Mouse (Mus musculus): Measurements from ENCODE around the gene Mgat4c. TPM values are rescaled to one million over a fixed set of nuclear protein-coding genes. Genes with fewer than 3 reads are reported as not detected.

Gene Mgat4c
- polyA plus RNA-seq, 1 experiment from 2014 or later = 71.1 TPM

GRCm38 (mm10) chr10:102056218-102056617 lies 374.9 kb downstream of the Mgat4c start:
- no peak overlapping the region for H3K4me3 ChIP-seq (ENCODE audit: low read depth, low read length)
- no peak overlapping the region for H3K4me2 ChIP-seq (ENCODE audit: low read depth, low read length)
- ATAC-seq (ENCODE audit: low read depth) = peak; percentile 79; the same call in 1 of the 2 replicates
- no peaks in the 10 kb centered on the region for H3K4me1 ChIP-seq (ENCODE audit: control insufficient read depth, insufficient read depth, low read length)
- WGBS = 31% methylated on average over 3 of the region's 3 CpGs
- no peak overlapping the region for H3K9ac ChIP-seq (replicated peaks; ENCODE audit: low read depth, low read length)
- H3K27ac ChIP-seq (ENCODE audit: low read depth, low read length) = no peak overlapping the region
- H3K36me3 ChIP-seq (ENCODE audit: control insufficient read depth, insufficient read depth, low read length) = no peaks in the 10 kb centered on the region
- no peaks in the 10 kb centered on the region for H3K9me3 ChIP-seq (ENCODE audit: control insufficient read depth, low read length)
- H3K27me3 ChIP-seq (ENCODE audit: control insufficient read depth, insufficient read depth, low read length) = no peaks in the 10 kb centered on the region

GRCm38 (mm10) chr10:102056975-102057565 lies 375.8 kb downstream of the Mgat4c start:
- no peak overlapping the region for H3K9ac ChIP-seq (replicated peaks; ENCODE audit: low read depth, low read length)
- H3K36me3 ChIP-seq (ENCODE audit: control insufficient read depth, insufficient read depth, low read length) = no peaks in the 10 kb centered on the region
- ATAC-seq (ENCODE audit: low read depth) = peak; percentile 45; the same call in 1 of the 2 replicates
- no peaks in the 10 kb centered on the region for H3K4me1 ChIP-seq (ENCODE audit: control insufficient read depth, insufficient read depth, low read length)
- no peak overlapping the region for H3K27ac ChIP-seq (ENCODE audit: low read depth, low read length)
- no peak overlapping the region for H3K4me2 ChIP-seq (ENCODE audit: low read depth, low read length)
- no peak overlapping the region for H3K4me3 ChIP-seq (ENCODE audit: low read depth, low read length)
- 15% methylated on average over 2 of the region's 2 CpGs for WGBS
- H3K9me3 ChIP-seq (ENCODE audit: control insufficient read depth, low read length) = no peaks in the 10 kb centered on the region
- no peaks in the 10 kb centered on the region for H3K27me3 ChIP-seq (ENCODE audit: control insufficient read depth, insufficient read depth, low read length)

GRCm38 (mm10) chr10:102074541-102075398 lies 393.5 kb downstream of the Mgat4c start:
- Histone ChIP-seq H3K9me3 (ENCODE audit: control insufficient read depth, low read length) (no peaks in the 10 kb centered on the region), H3K9ac (replicated peaks; ENCODE audit: low read depth, low read length) (no peak overlapping the region), H3K4me1 (ENCODE audit: control insufficient read depth, insufficient read depth, low read length) (no peaks in the 10 kb centered on the region), H3K4me2 (ENCODE audit: low read depth, low read length) (no peak overlapping the region), H3K27ac (ENCODE audit: low read depth, low read length) (no peak overlapping the region), H3K27me3 (ENCODE audit: control insufficient read depth, insufficient read depth, low read length) (no peaks in the 10 kb centered on the region), H3K4me3 (ENCODE audit: low read depth, low read length) (no peak overlapping the region), H3K36me3 (ENCODE audit: control insufficient read depth, insufficient read depth, low read length) (no peaks in the 10 kb centered on the region)
- no peak for ATAC-seq (ENCODE audit: low read depth)

DNA sequence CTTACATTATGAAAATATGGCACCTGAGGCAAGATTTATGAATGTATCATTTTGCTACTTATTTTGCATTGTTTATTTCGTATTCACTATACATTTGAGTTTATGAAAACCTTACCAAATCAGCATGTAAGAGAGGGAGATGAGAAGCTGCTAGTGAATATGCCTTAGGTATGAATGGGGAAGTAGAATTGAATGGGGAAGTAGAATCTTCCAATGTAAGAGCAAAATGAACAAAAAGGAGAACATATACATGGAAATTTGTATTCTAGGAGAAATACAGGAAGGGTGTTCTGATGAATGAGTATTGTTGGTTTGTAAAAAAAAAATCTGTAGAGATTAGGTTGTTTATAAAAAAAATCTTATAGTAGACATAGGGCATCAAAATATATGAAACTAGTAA lies 441.9 kb downstream of the Mgat4c start:
- ATAC-seq (ENCODE audit: low read depth) = no peak
- no peaks in the 10 kb centered on the region for H3K4me1 ChIP-seq (ENCODE audit: control insufficient read depth, insufficient read depth, low read length)
- 80% methylated on average over 1 of the region's 1 CpGs for WGBS
- H3K27ac ChIP-seq (ENCODE audit: low read depth, low read length) = no peak overlapping the region
- H3K4me2 ChIP-seq (ENCODE audit: low read depth, low read length) = no peak overlapping the region
- no peaks in the 10 kb centered on the region for H3K36me3 ChIP-seq (ENCODE audit: control insufficient read depth, insufficient read depth, low read length)
- no peak overlapping the region for H3K9ac ChIP-seq (replicated peaks; ENCODE audit: low read depth, low read length)
- H3K4me3 ChIP-seq (ENCODE audit: low read depth, low read length) = no peak overlapping the region
- H3K27me3 ChIP-seq (ENCODE audit: control insufficient read depth, insufficient read depth, low read length) = no peaks in the 10 kb centered on the region
- no peaks in the 10 kb centered on the region for H3K9me3 ChIP-seq (ENCODE audit: control insufficient read depth, low read length)

GRCm38 (mm10) chr10:102127340-102127739 lies 446.1 kb downstream of the Mgat4c start:
- no peaks in the 10 kb centered on the region for H3K36me3 ChIP-seq (ENCODE audit: control insufficient read depth, insufficient read depth, low read length)
- H3K27ac ChIP-seq (ENCODE audit: low read depth, low read length) = no peak overlapping the region
- no peaks in the 10 kb centered on the region for H3K27me3 ChIP-seq (ENCODE audit: control insufficient read depth, insufficient read depth, low read length)
- no peaks in the 10 kb centered on the region for H3K4me1 ChIP-seq (ENCODE audit: control insufficient read depth, insufficient read depth, low read length)
- no peak overlapping the region for H3K4me3 ChIP-seq (ENCODE audit: low read depth, low read length)
- no peak overlapping the region for H3K4me2 ChIP-seq (ENCODE audit: low read depth, low read length)
- ATAC-seq (ENCODE audit: low read depth) = no peak
- no peak overlapping the region for H3K9ac ChIP-seq (replicated peaks; ENCODE audit: low read depth, low read length)
- no peaks in the 10 kb centered on the region for H3K9me3 ChIP-seq (ENCODE audit: control insufficient read depth, low read length)
- 74% methylated on average over 4 of the region's 4 CpGs for WGBS

DNA sequence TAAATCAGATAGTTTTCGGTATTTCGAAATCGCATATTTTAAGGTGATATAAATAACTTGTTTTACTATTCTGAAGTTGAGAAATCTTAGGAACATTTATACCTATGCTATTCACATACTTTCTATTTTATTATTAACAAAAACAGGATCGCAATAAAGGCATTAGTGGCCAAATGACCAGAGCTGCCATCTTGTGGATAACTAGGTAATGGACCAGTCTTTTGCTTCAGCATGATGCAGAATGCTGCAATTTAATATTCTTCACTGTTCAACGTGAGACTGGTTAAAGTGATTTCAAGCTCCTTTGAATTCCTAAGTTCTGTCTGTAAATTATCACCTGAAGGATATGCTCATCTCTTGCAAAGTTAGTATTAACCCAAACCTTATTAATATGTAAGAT lies 473.6 kb downstream of the Mgat4c start:
- no peak overlapping the region for H3K4me2 ChIP-seq (ENCODE audit: low read depth, low read length)
- no peaks in the 10 kb centered on the region for H3K27me3 ChIP-seq (ENCODE audit: control insufficient read depth, insufficient read depth, low read length)
- 74% methylated on average over 5 of the region's 5 CpGs for WGBS
- ATAC-seq (ENCODE audit: low read depth) = 0 out of 2 replicates have a peak, but pooled peaks have one; percentile 24
- H3K4me1 ChIP-seq (ENCODE audit: control insufficient read depth, insufficient read depth, low read length) = no peaks in the 10 kb centered on the region
- H3K9me3 ChIP-seq (ENCODE audit: control insufficient read depth, low read length) = no peaks in the 10 kb centered on the region
- H3K9ac ChIP-seq (replicated peaks; ENCODE audit: low read depth, low read length) = no peak overlapping the region
- no peak overlapping the region for H3K27ac ChIP-seq (ENCODE audit: low read depth, low read length)
- no peaks in the 10 kb centered on the region for H3K36me3 ChIP-seq (ENCODE audit: control insufficient read depth, insufficient read depth, low read length)
- H3K4me3 ChIP-seq (ENCODE audit: low read depth, low read length) = no peak overlapping the region

DNA sequence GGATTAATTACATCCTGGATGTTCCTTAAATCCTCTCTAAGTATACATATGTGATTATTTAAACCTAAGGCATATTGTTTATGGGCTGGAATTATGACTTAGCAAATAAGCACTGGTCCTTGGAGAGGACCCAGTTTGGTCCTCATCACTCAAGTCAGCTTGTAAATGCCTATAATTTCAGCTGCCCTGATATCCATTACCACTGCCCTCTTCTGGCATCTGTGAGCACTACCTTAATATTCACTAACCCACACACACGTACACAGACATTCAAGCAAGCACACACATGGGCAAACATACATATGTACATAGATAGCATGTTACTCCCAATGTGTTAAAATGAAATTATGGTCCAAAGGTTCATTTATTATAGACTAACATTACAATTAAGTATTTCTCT lies 474.6 kb downstream of the Mgat4c start:
- H3K4me3 ChIP-seq (ENCODE audit: low read depth, low read length) = no peak overlapping the region
- H3K9me3 ChIP-seq (ENCODE audit: control insufficient read depth, low read length) = no peaks in the 10 kb centered on the region
- ATAC-seq (ENCODE audit: low read depth) = no peak
- no peak overlapping the region for H3K27ac ChIP-seq (ENCODE audit: low read depth, low read length)
- H3K9ac ChIP-seq (replicated peaks; ENCODE audit: low read depth, low read length) = no peak overlapping the region
- 28% methylated on average over 1 of the region's 1 CpGs for WGBS
- no peak overlapping the region for H3K4me2 ChIP-seq (ENCODE audit: low read depth, low read length)
- no peaks in the 10 kb centered on the region for H3K27me3 ChIP-seq (ENCODE audit: control insufficient read depth, insufficient read depth, low read length)
- no peaks in the 10 kb centered on the region for H3K4me1 ChIP-seq (ENCODE audit: control insufficient read depth, insufficient read depth, low read length)
- H3K36me3 ChIP-seq (ENCODE audit: control insufficient read depth, insufficient read depth, low read length) = no peaks in the 10 kb centered on the region

- no peaks in the 10 kb centered on the region for H3K4me1 ChIP-seq (ENCODE audit: control insufficient read depth, insufficient read depth, low read length)
- no peaks in the 10 kb centered on the region for H3K9me3 ChIP-seq (ENCODE audit: control insufficient read depth, low read length)
- H3K9ac ChIP-seq (replicated peaks; ENCODE audit: low read depth, low read length) = peak overlapping the region; percentile 33; the same call in 1 of the 2 replicates
- H3K27ac ChIP-seq (ENCODE audit: low read depth, low read length) = peak overlapping the region; percentile 34; the same call in 1 of the 2 replicates
- H3K4me3 ChIP-seq (ENCODE audit: low read depth, low read length) = peak overlapping the region; percentile 33
- WGBS = 19% methylated on average over 12 of the region's 12 CpGs
- no peaks in the 10 kb centered on the region for H3K36me3 ChIP-seq (ENCODE audit: control insufficient read depth, insufficient read depth, low read length)
- no peaks in the 10 kb centered on the region for H3K27me3 ChIP-seq (ENCODE audit: control insufficient read depth, insufficient read depth, low read length)
- peak overlapping the region; percentile 38 for H3K4me2 ChIP-seq (ENCODE audit: low read depth, low read length)
- ATAC-seq (ENCODE audit: low read depth) = peak; percentile 86; the same call in 1 of the 2 replicates
Measured at GRCm38 (mm10) chr10:102158809-102159208, 477.5 kb downstream of the Mgat4c start.

GRCm38 (mm10) chr10:102184726-102185125 lies 503.4 kb downstream of the Mgat4c start:
- WGBS = 47% methylated on average over 3 of the region's 3 CpGs
- Histone ChIP-seq H3K27ac (ENCODE audit: low read depth, low read length) (0 out of 2 replicates have a peak overlapping the region, but pooled peaks have one; percentile 16), H3K36me3 (ENCODE audit: control insufficient read depth, insufficient read depth, low read length) (no peaks in the 10 kb centered on the region), H3K27me3 (ENCODE audit: control insufficient read depth, insufficient read depth, low read length) (no peaks in the 10 kb centered on the region), H3K4me1 (ENCODE audit: control insufficient read depth, insufficient read depth, low read length) (0 out of 2 replicates have a peak, but pooled peaks cover 5% of the 10 kb centered on the region), H3K4me2 (ENCODE audit: low read depth, low read length) (no peak overlapping the region), H3K9me3 (ENCODE audit: control insufficient read depth, low read length) (no peaks in the 10 kb centered on the region), H3K9ac (replicated peaks; ENCODE audit: low read depth, low read length) (no peak overlapping the region), H3K4me3 (ENCODE audit: low read depth, low read length) (no peak overlapping the region)
- peak; percentile 77; the same call in 1 of the 2 replicates for ATAC-seq (ENCODE audit: low read depth)
